Mouse (Mus musculus) E14TG2a.4 (cell line): ENCODE data around the gene Mgat4d.

ENCODE experiments used
- CTCF ChIP-seq: conservative IDR thresholded peaks from 2 replicates; pipeline ENCODE4 v1.5.1; 2014; ENCODE audit warnings: low read length
- NANOG ChIP-seq: IDR thresholded peaks from 2 replicates; pipeline ENCODE4 v1.6.1; 2014; ENCODE audit warnings: borderline replicate concordance, low read length, mixed read lengths

- TF ChIP-seq CTCF (no peak), NANOG (no peak)
Measured at GRCm38 (mm10) chr8:83363156-83363769, 15.0 kb downstream of the Mgat4d start.
